Mouse (Mus musculus): ENCODE data around the gene Stag2. TPM values are rescaled to one million over a fixed set of nuclear protein-coding genes. Genes with fewer than 3 reads are reported as not detected.

Gene Stag2
- total RNA-seq, 2 experiments from 2014 or later, result 64.6 to 65.8 TPM

- intact Hi-C loops (cut with DNase I; ENCODE audit: low total_unique reads), result no loop called here
- DNase-seq, result no peak
Observed at GRCm38 (mm10) chrX:42194608-42195007, 45.5 kb downstream of the Stag2 start.

- intact Hi-C loops (cut with DNase I; ENCODE audit: low total_unique reads), result no loop called here
- no peak for DNase-seq
Observed at GRCm38 (mm10) chrX:42202482-42202881, 53.4 kb downstream of the Stag2 start.

- DNase-seq, result no peak
- intact Hi-C loops (cut with DNase I; ENCODE audit: low total_unique reads), result no loop called here
Observed at GRCm38 (mm10) chrX:42215742-42216141, 66.6 kb downstream of the Stag2 start.

GRCm38 (mm10) chrX:42250342-42250741 lies 101.2 kb downstream of the Stag2 start:
- intact Hi-C loops (cut with DNase I; ENCODE audit: low total_unique reads), result no loop called here
- no peak for DNase-seq

GRCm38 (mm10) chrX:42272713-42273112 lies 123.6 kb downstream of the Stag2 start:
- DNase-seq, result no peak
- intact Hi-C loops (cut with DNase I; ENCODE audit: low total_unique reads), result no loop called here

GRCm38 (mm10) chrX:42290215-42290614 lies 141.1 kb downstream of the Stag2 start:
- DNase-seq, result no peak
- intact Hi-C loops (cut with DNase I; ENCODE audit: low total_unique reads), result no loop called here

- intact Hi-C loops (cut with DNase I; ENCODE audit: low total_unique reads), result no loop called here
- DNase-seq, result no peak
Observed at GRCm38 (mm10) chrX:42315231-42315630, 166.1 kb downstream of the Stag2 start.

- DNase-seq, result no peak
- intact Hi-C loops (cut with DNase I; ENCODE audit: low total_unique reads), result no loop called here
Observed at GRCm38 (mm10) chrX:42320424-42320823, 171.3 kb downstream of the Stag2 start.

GRCm38 (mm10) chrX:42321200-42321773 lies 172.2 kb downstream of the Stag2 start:
- intact Hi-C loops (cut with DNase I; ENCODE audit: low total_unique reads), result no loop called here
- DNase-seq, result no peak

GRCm38 (mm10) chrX:42324848-42325247 lies 175.7 kb downstream of the Stag2 start:
- intact Hi-C loops (cut with DNase I; ENCODE audit: low total_unique reads), result no loop called here
- no peak for DNase-seq

Other genes with a start within 250 kb of the Stag2 start
- gene Thoc2, start 228.6 kb upstream of the Stag2 start, total RNA-seq (2021), result 10 to 100 TPM; 26.0 to 26.5 TPM
- gene Xiap, start 89.6 kb upstream of the Stag2 start, total RNA-seq (2021), result 10 to 100 TPM; 16.9 to 19.3 TPM

All from gastrocnemius, postnatal 14 days (tissue).